Mouse (Mus musculus) ES-Bruce4 (cell line): ENCODE data around the gene Mvp.

ENCODE experiments used
- CTCF ChIP-seq: IDR thresholded peaks from one replicate; pipeline ENCODE4 v1.8.1; 2011; ENCODE audit warnings: low read depth, low read length
- EP300 ChIP-seq: IDR thresholded peaks from 2 replicates; pipeline ENCODE4 v1.6.1; 2011; ENCODE audit warnings: low read depth, low read length; ENCODE audit not compliant: insufficient read depth
- POLR2A ChIP-seq: IDR thresholded peaks from one replicate; pipeline ENCODE4 v1.8.1; 2011; ENCODE audit warnings: low read length; ENCODE audit not compliant: insufficient read depth

DNA sequence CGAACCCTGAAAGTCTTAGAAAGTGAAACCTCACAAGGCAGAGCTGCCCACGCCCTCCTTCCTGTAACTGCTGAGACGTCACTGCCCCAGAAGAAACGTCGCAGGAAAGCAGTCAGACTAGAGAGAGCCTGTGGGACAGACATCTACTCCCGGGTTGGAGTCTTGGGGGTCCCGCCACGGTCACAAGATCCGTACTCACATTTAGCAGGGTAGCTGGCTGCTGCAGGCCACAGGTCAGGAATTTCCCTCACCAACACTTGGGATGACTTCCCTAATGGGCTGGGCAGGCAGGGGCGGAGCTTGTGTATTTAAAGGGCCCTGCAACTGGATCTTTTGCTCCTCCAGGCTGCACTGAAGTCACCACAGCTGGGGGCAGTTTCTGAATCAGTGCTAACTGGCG, at the start of gene Mvp:
- TF ChIP-seq CTCF (no peak), POLR2A (no peak), EP300 (no peak)
